Mouse (Mus musculus) liver, embryonic 13.5 days (tissue): ENCODE measurements around the gene Vwf. TPM values are rescaled to one million over a fixed set of nuclear protein-coding genes. Genes with fewer than 3 reads are reported as not detected.

ENCODE experiments used
- ATAC-seq: fragments of 200-750 bp; cut with Nextera tagmentation; 2 replicates; pipeline ENCODE4 v1.8.0; 2017; ENCODE audit warnings: low read depth, mild to moderate bottlenecking, moderate number of reproducible peaks, moderate library complexity
- DNase-seq: peaks from one replicate; pipeline ENCODE4 v3.0.0; 2022
- H3K27ac ChIP-seq: fragments of 300-500 bp; sonication (generic); 2 replicates; pipeline ENCODE4 v1.5.1; 2015; ENCODE audit warnings: moderate library complexity, mild to moderate bottlenecking, inconsistent platforms
- H3K27me3 ChIP-seq: fragments of 300-500 bp; sonication (generic); 2 replicates; pipeline ENCODE4 v1.6.1; 2015; ENCODE audit warnings: mild to moderate bottlenecking, inconsistent platforms
- H3K36me3 ChIP-seq: fragments of 300-500 bp; sonication (generic); 2 replicates; pipeline ENCODE4 v1.6.1; 2015; ENCODE audit warnings: mild to moderate bottlenecking, inconsistent platforms
- H3K4me1 ChIP-seq: fragments of 300-500 bp; sonication (generic); replicated peaks from 2 replicates; pipeline ENCODE4 v1.6.1; 2015; ENCODE audit warnings: inconsistent platforms
- H3K4me2 ChIP-seq: fragments of 300-500 bp; sonication (generic); 2 replicates; pipeline ENCODE4 v1.6.1; 2015; ENCODE audit warnings: inconsistent platforms, mild to moderate bottlenecking, moderate library complexity
- H3K4me3 ChIP-seq: fragments of 300-500 bp; sonication (generic); replicated peaks from 2 replicates; pipeline ENCODE4 v1.5.1; 2015; ENCODE audit warnings: mild to moderate bottlenecking, inconsistent platforms
- H3K9ac ChIP-seq: fragments of 300-500 bp; sonication (generic); 2 replicates; pipeline ENCODE4 v1.6.1; 2015; ENCODE audit warnings: mild to moderate bottlenecking, inconsistent platforms
- H3K9me3 ChIP-seq: fragments of 300-500 bp; sonication (generic); replicated peaks from 2 replicates; pipeline ENCODE4 v1.6.1; 2016; ENCODE audit warnings: inconsistent platforms
- WGBS: fragments of 180-500 bp; shearing (Covaris S2); methylation state at CpG from one replicate; pipeline ENCODE4 v1.1.7; 2015; ENCODE audit not compliant: insufficient replicate concordance; 5-methylcytosine and 5-hydroxymethylcytosine counted together
- polyA plus RNA-seq: library from polyadenylated mRNA; unstranded; fragments of >200 nt; fragmentation: Nextera tagmentation; extraction: Ambion mirVana; gene quantifications from 2 replicates; pipeline ENCODE4 v1.2.1, GENCODE M21; 2015

The Vwf gene
- polyA plus RNA-seq, 1 experiment from 2014 or later: 13.3 TPM

DNA sequence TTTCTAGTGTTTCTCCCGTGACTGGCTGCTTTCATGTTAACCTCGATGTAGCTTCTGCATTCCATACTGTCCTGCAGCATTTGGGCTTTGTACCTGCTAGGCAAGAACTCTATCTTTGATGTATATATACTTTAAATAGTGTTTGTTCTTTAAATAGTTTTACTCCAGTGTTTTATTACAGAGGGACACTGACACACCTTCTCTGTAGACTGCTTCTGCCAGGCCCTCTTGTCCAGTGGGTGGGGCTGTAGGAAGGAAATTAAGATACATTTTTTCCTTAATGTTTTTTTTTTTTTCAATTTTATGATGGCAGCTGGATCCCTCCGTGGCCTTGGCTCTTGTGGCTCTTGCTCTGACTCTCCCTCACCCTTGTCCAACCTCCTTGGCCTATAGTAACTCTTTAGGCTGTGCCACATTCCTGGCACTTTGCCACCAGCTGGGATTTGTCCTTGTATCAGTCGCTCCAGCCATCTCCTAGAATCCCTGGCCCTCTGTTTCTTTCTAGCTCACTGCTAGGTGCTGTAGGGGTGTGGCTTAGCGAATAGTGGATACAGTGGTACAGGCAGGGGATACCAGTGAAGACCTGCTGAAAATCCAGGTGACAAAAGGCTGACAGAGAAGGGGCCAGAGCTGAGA lies 24.9 kb upstream of the Vwf start:
- H3K4me2 ChIP-seq: no peak overlapping the region
- H3K27me3 ChIP-seq: no peaks in the 10 kb centered on the region
- WGBS: 55% methylated on average over 5 of the region's 5 CpGs
- no peak overlapping the region for H3K4me3 ChIP-seq
- DNase-seq: no peak
- H3K9ac ChIP-seq: no peak overlapping the region
- H3K9me3 ChIP-seq: no peaks in the 10 kb centered on the region
- ATAC-seq: no peak
- no peak overlapping the region for H3K27ac ChIP-seq
- peaks cover 8% of the 10 kb centered on the region; the same call in 1 of the 2 replicates for H3K4me1 ChIP-seq
- H3K36me3 ChIP-seq: no peaks in the 10 kb centered on the region

DNA sequence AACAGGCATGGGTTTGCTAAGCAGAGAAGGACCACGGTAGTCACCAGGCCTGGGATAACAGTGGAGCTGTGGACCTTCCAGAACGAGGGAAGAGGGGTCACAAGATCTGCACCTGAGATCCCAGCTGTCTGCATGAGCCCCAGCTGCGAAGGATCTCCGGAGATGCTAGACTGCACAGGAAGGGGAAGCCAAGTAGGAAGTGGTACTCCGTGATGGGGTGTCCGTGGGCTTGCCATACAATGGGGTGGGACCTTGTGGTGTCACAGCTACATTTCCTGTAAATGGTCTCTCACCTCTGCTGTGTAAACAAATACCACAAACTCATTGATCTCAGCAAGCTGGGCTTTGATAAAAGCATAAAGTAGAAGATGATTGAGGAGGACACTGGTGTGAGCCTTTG lies 22.5 kb upstream of the Vwf start:
- no peaks in the 10 kb centered on the region for H3K9me3 ChIP-seq
- peaks cover 12% of the 10 kb centered on the region; the same call in 1 of the 2 replicates for H3K4me1 ChIP-seq
- no peak overlapping the region for H3K4me2 ChIP-seq
- no peaks in the 10 kb centered on the region for H3K36me3 ChIP-seq
- H3K27me3 ChIP-seq: no peaks in the 10 kb centered on the region
- 50% methylated on average over 6 of the region's 6 CpGs for WGBS
- no peak overlapping the region for H3K27ac ChIP-seq
- no peak overlapping the region for H3K9ac ChIP-seq
- DNase-seq: no peak
- H3K4me3 ChIP-seq: no peak overlapping the region
- no peak for ATAC-seq

DNA sequence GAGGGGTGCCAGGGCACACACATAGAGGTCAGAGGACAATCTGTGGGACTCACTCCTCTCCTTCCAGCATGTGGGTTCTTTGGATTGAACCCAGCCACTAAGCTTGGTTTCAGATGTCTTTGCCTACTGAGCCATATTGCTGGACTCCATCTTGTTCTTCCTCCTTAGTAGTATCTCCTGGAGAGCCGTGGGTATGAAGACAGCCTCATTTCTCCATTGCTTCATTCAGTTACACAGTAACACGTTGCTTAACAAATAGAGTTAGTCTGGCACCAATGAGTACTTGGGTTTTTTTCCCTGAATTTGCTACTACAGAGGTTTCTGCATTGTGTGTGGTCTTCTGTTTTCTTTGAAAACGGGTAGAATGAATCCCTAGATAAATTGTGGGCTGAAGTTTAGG lies 20.5 kb upstream of the Vwf start:
- Histone ChIP-seq H3K4me2 (no peak overlapping the region), H3K36me3 (no peaks in the 10 kb centered on the region), H3K9ac (no peak overlapping the region), H3K27me3 (no peaks in the 10 kb centered on the region), H3K27ac (no peak overlapping the region), H3K9me3 (no peaks in the 10 kb centered on the region), H3K4me1 (peaks cover 12% of the 10 kb centered on the region; the same call in 1 of the 2 replicates), H3K4me3 (no peak overlapping the region)
- ATAC-seq (no peak), DNase-seq (no peak)
- 37% methylated on average over 3 of the region's 3 CpGs for WGBS

DNA sequence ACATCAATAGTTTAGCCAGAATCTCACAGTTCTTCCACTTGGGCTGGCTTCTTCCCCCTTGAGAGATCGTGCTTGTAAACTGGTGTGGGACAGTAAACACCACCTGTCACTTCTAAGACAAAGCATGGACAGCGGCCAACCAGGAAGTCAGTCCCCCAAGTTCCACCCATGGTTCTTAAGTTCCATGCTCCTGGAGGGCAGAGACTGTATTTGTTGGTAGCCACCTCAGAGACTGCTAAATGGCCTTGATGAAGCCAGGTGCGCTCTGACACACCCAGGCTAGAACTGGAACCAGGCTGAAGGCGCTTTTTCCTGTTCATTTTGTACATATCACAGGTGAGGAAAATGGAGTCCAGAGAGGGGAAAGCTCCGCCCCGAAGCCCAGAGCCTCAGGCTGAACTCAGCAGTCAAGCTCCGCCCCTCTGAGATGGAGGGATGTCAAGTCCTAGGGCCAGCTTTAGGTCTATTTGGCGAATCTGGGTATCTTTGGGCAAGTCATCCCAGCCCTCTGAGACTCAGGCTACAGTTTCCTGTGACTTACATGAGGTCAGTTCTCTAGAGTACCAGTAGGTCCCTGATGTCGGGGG lies 17.9 kb upstream of the Vwf start:
- no peak for DNase-seq
- ATAC-seq: no peak

DNA sequence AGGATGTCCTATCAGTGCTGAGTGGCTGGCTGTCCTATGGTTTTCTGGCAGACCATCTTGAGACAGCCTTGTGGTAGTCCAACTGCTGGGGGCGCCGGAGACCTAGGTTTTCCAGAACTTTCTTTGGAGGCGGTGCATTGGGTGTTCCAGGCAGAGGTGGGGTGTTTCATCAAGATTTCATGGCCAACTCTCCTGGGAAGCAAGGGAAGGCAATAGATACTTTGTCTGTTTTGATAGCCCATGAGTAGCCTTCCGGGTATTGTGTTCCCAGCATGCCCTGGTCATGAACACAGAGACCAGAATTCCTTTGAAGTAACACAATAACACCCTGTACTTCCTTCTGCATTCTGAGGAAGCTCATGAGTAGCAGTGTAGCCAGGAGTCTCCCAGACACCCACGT lies 17.1 kb upstream of the Vwf start:
- Histone ChIP-seq H3K27me3 (no peaks in the 10 kb centered on the region), H3K4me3 (no peak overlapping the region), H3K9ac (no peak overlapping the region), H3K27ac (no peak overlapping the region), H3K9me3 (no peaks in the 10 kb centered on the region), H3K4me1 (peaks cover 14% of the 10 kb centered on the region), H3K4me2 (no peak overlapping the region), H3K36me3 (no peaks in the 10 kb centered on the region)
- no peak for ATAC-seq
- WGBS: 62% methylated on average over 5 of the region's 5 CpGs
- DNase-seq: no peak

More for the DNA sequence above, 17.9 kb upstream of the Vwf start:
- Histone ChIP-seq H3K4me3 (no peak overlapping the region), H3K4me1 (0 out of 2 replicates have a peak, but pooled peaks cover 12% of the 10 kb centered on the region), H3K36me3 (no peaks in the 10 kb centered on the region), H3K9ac (no peak overlapping the region), H3K9me3 (no peaks in the 10 kb centered on the region), H3K27ac (no peak overlapping the region), H3K4me2 (no peak overlapping the region), H3K27me3 (no peaks in the 10 kb centered on the region)
- WGBS: 70% methylated on average over 8 of the region's 9 CpGs

DNA sequence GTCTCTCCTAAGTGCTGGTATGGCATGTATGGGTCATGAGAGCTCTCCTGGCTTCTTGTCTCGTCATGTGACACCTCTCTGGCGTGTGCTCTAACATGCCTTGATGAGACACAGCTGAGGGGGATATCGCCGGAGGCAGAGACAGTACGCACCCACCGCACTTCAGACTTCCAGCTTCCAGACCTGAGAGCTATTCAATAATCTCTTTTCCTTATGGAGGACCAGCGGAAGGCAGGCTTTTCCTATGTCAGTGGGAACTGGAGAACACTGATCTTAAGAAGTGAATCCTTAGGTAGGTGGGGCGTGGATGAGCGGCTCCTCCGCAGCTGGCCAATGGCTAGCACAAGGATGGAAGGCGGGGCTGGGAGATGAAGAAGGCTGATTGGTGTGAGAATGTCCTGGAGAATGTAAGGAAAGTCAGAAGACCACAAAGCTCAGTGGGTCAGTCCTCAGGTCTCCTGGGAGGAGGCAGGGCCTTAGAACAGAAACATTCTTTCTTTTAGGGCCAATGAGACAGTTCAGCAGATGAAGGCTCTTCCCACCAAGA lies 13.4 kb upstream of the Vwf start:
- no peak for DNase-seq
- 74% methylated on average over 11 of the region's 11 CpGs for WGBS

DNA sequence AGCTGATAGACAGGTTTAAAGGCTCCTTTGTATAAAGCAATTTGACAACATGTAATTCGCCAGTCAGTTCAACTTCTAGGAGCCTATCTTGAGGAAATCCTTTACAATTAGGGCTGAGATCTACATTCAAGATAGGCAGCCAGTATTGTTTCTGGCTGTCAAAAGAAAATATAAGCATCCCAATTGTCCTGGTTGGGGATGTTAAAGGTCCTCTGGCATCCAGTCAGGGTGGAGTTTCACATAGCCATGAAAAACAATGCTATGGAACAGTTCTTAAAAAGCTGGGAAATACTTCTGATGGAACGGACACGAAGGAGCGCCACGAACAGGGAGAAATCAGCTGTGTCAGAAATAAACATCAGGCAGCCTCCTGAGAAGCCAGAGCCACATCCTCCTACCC lies 11.6 kb upstream of the Vwf start:
- H3K4me2 ChIP-seq: no peak overlapping the region
- H3K27ac ChIP-seq: no peak overlapping the region
- H3K27me3 ChIP-seq: no peaks in the 10 kb centered on the region
- 66% methylated on average over 5 of the region's 5 CpGs for WGBS
- H3K4me1 ChIP-seq: peaks cover 14% of the 10 kb centered on the region
- DNase-seq: no peak
- H3K9me3 ChIP-seq: no peaks in the 10 kb centered on the region
- no peak overlapping the region for H3K9ac ChIP-seq
- no peak overlapping the region for H3K4me3 ChIP-seq
- ATAC-seq: no peak
- no peaks in the 10 kb centered on the region for H3K36me3 ChIP-seq

More for the DNA sequence above, 13.4 kb upstream of the Vwf start:
- Histone ChIP-seq H3K4me2 (no peak overlapping the region), H3K9ac (no peak overlapping the region), H3K27me3 (no peaks in the 10 kb centered on the region), H3K9me3 (no peaks in the 10 kb centered on the region), H3K4me1 (peaks cover 8% of the 10 kb centered on the region), H3K36me3 (no peaks in the 10 kb centered on the region), H3K27ac (no peak overlapping the region), H3K4me3 (no peak overlapping the region)
- no peak for ATAC-seq

DNA sequence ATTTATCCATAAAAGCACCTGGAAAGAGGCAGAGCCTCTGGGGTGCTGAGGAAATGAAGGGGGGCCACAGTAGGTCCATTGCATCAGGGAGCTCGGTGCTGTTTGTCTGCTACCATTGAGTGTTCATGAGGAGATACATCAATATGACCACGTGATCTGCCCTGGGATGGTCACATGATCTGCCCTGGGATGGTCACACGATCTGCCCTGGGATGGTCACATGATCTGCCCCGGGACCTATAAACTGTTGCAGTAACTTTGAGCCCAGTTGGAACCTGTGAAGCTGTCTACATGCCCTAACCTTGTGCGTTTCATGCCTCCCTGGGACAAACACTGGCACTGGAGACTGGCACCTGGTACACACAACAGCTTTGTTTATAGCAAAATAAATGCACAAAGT lies 8.1 kb upstream of the Vwf start:
- DNase-seq (no peak), ATAC-seq (no peak)
- Histone ChIP-seq H3K36me3 (no peaks in the 10 kb centered on the region), H3K9ac (no peak overlapping the region), H3K4me1 (peaks cover 37% of the 10 kb centered on the region), H3K27me3 (no peaks in the 10 kb centered on the region), H3K27ac (no peak overlapping the region), H3K4me2 (no peak overlapping the region), H3K4me3 (no peak overlapping the region), H3K9me3 (no peaks in the 10 kb centered on the region)
- WGBS: 63% methylated on average over 5 of the region's 5 CpGs

DNA sequence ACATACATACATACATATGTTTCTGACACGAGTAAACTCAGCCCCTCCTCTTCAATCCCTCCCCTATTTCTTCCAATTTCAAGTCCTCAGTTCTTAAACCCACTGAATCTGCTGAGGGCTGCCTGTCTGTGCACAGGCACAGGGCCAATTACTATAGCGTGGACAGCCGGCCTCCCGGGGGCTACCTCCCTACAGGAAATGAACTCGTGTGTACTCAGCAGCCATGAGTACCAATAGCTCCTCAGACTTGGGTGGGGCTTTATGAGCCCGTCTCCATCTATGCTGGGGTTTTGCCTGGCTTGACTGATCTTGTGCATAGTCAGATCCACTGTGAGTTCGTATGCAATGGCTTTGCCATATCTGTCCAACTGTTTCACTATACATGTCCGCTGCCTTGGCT lies 7.2 kb upstream of the Vwf start:
- Histone ChIP-seq H3K27me3 (no peaks in the 10 kb centered on the region), H3K4me1 (peaks cover 36% of the 10 kb centered on the region), H3K4me2 (no peak overlapping the region), H3K36me3 (no peaks in the 10 kb centered on the region), H3K9me3 (no peaks in the 10 kb centered on the region), H3K9ac (no peak overlapping the region), H3K4me3 (no peak overlapping the region), H3K27ac (no peak overlapping the region)
- DNase-seq (no peak), ATAC-seq (no peak)
- 38% methylated on average over 8 of the region's 8 CpGs for WGBS

DNA sequence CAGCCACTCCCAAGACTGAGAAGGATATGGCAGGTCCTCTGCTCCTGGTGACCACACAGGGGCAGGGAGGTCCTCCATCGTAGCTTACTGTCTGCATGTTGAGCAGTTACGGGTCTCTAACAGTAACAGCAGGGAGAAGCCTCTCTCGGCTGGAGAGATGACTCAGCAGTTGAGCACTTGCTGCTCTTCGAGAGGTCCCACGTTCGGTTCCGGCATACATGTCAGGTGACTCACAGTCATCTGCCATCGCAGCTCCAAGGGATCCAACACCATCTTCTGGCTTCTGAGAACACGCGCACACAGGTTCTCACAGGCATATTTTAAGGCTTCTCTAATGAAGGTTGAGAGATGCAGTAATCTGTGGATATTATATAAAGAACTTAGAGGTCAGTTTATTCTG lies 6.4 kb upstream of the Vwf start:
- H3K4me1 ChIP-seq: peaks cover 29% of the 10 kb centered on the region
- H3K9ac ChIP-seq: no peak overlapping the region
- 31% methylated on average over 10 of the region's 10 CpGs for whole genome bisulfite sequencing
- H3K27me3 ChIP-seq: no peaks in the 10 kb centered on the region
- no peaks in the 10 kb centered on the region for H3K36me3 ChIP-seq
- no peaks in the 10 kb centered on the region for H3K9me3 ChIP-seq
- DNase-seq (peak; percentile 28), ATAC-seq (peak; percentile 30)
- H3K4me2 ChIP-seq: 0 out of 2 replicates have a peak overlapping the region, but pooled peaks have one; percentile 17
- no peak overlapping the region for H3K4me3 ChIP-seq
- peak overlapping the region; percentile 2 for H3K27ac ChIP-seq

DNA sequence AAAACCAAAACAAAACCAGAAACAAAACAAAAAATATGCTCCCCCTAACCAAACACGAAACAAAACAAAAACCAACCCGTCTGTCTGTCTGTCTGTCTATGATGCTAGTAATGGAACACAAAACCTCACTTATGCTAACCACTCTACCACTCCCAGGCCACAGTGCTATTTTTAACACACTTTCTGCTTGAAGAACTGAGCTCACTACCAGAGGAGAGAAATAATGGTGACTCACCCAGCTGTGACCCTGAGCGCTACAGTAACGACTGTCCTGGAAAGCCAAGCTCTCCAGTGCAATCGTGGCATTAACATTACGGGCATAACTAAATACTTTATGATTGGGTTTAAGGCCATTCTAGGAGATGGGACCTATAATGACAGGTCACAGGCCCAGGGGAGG lies 5.7 kb upstream of the Vwf start:
- Histone ChIP-seq H3K27me3 (no peaks in the 10 kb centered on the region), H3K9me3 (no peaks in the 10 kb centered on the region), H3K4me3 (no peak overlapping the region), H3K36me3 (no peaks in the 10 kb centered on the region), H3K27ac (peak overlapping the region; percentile 2), H3K4me2 (no peak overlapping the region), H3K4me1 (peaks cover 29% of the 10 kb centered on the region), H3K9ac (no peak overlapping the region)
- DNase-seq: no peak
- no peak for ATAC-seq
- WGBS: 45% methylated on average over 6 of the region's 6 CpGs

DNA sequence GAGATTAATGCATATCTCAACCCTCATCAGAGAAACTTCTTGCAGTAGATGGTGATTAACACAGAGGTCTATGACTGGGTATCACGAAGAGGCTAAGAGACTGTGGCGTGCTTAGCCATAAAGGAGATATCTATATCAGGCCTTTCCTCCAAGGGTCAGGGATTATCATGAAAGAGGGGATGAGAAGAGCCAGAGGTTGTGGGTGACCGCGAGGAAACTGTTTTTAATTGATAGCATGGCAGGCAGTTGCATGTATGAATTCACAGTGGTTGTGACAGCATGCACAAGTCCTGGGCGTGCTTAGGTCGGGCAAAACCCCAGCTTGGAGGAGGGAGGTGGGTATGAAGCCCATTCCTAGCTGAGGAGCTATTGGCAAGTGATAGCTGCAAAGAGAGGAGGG lies 5.3 kb upstream of the Vwf start:
- H3K4me3 ChIP-seq: no peak overlapping the region
- peak overlapping the region; percentile 14; the same call in 1 of the 2 replicates for H3K27ac ChIP-seq
- no peaks in the 10 kb centered on the region for H3K9me3 ChIP-seq
- peaks cover 29% of the 10 kb centered on the region for H3K4me1 ChIP-seq
- H3K27me3 ChIP-seq: 0 out of 2 replicates have a peak, but pooled peaks cover 2% of the 10 kb centered on the region
- no peak overlapping the region for H3K4me2 ChIP-seq
- 17% methylated on average over 6 of the region's 6 CpGs for WGBS
- peak; percentile 11 for DNase-seq
- H3K36me3 ChIP-seq: no peaks in the 10 kb centered on the region
- no peak overlapping the region for H3K9ac ChIP-seq
- ATAC-seq: peak; percentile 77
